Mouse (Mus musculus): ENCODE measurements around the gene Rab40c.

GRCm38 (mm10) chr17:25875171-25876136, 44.1 kb downstream of the Rab40c start:
- no peak for TF ChIP-seq CTCF (IDR thresholded peaks at IDR 0.05; ENCODE audit: low read depth)
- no peak for TF ChIP-seq EP300 (IDR thresholded peaks at IDR 0.05; ENCODE audit: low read depth)
